Mouse (Mus musculus): Measurements from ENCODE around the gene Magea6. TPM values are rescaled to one million over a fixed set of nuclear protein-coding genes. Genes with fewer than 3 reads are reported as not detected.

Magea6 gene
- polyA plus RNA-seq (2012; rRNA removed) = not detected in 2 replicates

GRCm38 (mm10) chrX:154935887-154936286 lies at the start of gene Magea6:
TSS of gene Magea6 (minus strand) at chrX:154935987.

GRCm38 (mm10) chrX:154949405-154949804 lies 13.6 kb upstream of the Magea6 start, which contains the start of gene Magea3:
TSS of gene Magea3 (minus strand) at chrX:154949505.

GRCm38 (mm10) chrX:154890167-154890566 lies 45.6 kb downstream of the Magea6 start, which contains the start of gene Cldn34b1:
TSS of gene Cldn34b1 (minus strand) at chrX:154890267.

Other genes starting within 250 kb of the Magea6 start
- not detected in 2 replicates for gene Cldn34b1, start 45.7 kb downstream of the Magea6 start, polyA plus RNA-seq (2012; rRNA removed)
- gene Magea3, start 13.5 kb upstream of the Magea6 start, polyA plus RNA-seq (2012; rRNA removed) = not detected in 2 replicates
- gene Magea8, start 59.9 kb upstream of the Magea6 start, polyA plus RNA-seq (2012; rRNA removed) = not detected in 2 replicates
- gene Magea5, start 127.2 kb upstream of the Magea6 start, polyA plus RNA-seq (2012; rRNA removed) = not detected in 2 replicates
- not detected in 2 replicates for gene Magea1, start 153.8 kb upstream of the Magea6 start, polyA plus RNA-seq (2012; rRNA removed)
- not detected in 2 replicates for gene Magea2, start 157.7 kb upstream of the Magea6 start, polyA plus RNA-seq (2012; rRNA removed)
- gene Cldn34b2, start 192.4 kb upstream of the Magea6 start, polyA plus RNA-seq (2012; rRNA removed) = 0.02 TPM in 1 of 2 replicates, not detected in the other